Mouse (Mus musculus) frontal cortex, postnatal 10 days (tissue): ENCODE data around the gene Ufl1.
"Not testable (repeated sequence)": the region's sequence is repeated elsewhere in the genome, so short reads cannot be mapped to it uniquely, and the experiment has no call there.

Experiments used
- DNase-seq, 2 experiments: peaks; one replicate each; pipeline ENCODE4 v3.0.0; 2022; ENCODE audit warnings: low spot score in 2 of 2, mixed read lengths in 1 of 2

The Ufl1 gene

DNA sequence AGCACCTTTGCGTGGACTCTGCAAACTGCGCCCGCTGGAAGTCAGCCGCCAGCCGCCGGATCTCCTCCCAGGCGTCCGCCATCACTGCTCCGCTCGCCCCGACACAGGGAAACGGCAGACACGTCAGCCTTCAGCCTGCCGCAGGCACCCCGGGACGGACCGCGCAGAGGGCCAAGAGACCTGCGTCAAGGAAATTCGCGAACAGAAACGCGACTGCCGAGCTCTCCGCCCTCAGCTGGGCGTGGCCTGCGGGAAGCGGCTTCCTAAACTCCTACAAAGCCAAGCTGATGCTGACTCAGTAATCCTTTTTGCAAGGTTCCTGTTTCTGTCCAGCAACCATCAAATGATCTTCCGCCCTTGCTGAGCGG, at the start of gene Ufl1:
Gene Ufl1, minus strand, starts transcription at position 151 of the 368 bp plus-strand sequence.
- DNase-seq, result peak; percentile 92 to 96

DNA sequence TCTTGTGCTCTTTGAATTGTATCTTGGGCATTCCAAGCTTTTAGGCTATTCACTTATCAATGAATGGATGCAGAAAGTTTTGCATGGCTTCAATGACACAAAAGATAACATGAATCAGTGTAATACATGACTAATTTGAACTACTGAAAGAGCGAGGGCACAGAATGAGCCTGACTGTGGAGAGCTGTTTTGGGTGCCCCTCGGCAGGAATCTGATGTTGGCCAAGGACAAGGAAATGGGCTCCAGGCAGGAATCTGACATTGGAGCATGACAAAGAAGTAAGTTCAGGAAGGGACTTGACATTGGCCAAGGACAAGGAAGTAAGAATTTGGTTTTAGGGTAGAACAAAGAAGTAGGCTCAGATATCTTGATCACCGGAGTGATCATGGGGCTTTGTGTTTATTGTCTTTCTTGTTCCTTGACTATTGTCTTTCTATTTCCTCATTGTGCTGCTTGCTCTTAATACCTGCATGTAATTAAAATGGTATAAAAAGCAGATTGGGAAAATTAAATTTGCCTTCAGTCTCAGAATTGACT, 44.1 kb upstream of the Ufl1 start:
- DNase-seq, result no peak

- DNase-seq, result no peak
These were observed 41.1 kb upstream of the Ufl1 start for GRCm38 (mm10) chr4:25322631-25323178.

DNA sequence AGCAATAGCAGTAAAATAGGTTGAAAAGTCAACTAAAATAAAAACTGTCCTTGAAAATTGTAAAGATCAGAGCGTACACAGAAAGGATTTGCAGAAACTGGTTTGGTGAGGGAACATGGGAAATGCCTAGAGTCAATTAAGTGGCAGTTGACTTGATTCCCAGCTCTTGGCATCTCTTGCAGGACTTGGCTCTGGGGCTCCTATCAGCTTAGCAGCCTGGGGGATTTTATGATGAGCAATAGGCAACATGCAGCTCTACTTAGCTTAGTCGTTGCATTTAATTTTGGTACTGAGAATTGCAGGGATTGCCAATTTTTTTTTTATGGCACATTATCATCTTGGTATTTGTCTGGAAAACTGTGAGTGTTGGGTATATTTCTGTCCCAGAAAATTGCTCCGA, 32.1 kb upstream of the Ufl1 start:
- DNase-seq, result no peak

GRCm38 (mm10) chr4:25285002-25285401, 3.4 kb upstream of the Ufl1 start:
- not testable (repeated sequence) for DNase-seq

DNA sequence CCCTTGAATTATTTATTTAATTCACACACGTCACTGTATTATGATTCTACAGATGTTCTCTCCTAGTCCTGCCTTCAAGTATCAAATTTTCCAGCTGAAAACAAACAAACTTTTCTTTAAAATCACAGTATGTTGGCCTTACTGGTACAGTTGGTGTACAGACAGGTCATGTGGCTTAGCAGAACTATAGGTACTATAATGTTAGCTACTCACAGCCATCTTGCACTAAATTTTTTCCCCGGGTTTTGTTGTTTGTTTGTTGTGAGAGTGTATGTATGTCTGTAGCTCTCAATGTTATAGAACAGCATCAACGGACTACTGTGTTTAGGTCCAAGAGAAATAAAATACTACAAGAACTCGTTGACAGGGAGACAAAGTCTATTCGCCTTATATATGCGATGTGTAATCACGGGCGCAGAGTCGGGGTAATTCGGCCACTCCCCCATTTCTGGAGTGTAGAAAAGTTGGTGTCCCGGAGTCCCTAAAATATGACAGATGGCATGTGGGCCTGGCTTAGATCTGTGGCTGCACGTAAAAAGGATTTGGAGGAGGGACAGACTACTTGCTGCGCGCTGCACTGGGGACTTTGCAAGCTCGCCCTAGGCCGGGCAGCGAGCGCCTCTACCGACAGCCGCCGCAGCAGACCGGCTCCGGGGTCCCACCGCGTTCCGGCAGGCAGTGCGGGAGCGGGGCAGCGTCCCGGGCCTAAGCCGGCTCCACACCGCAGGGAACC, 517 bp downstream of the Ufl1 start:
- no peak for DNase-seq

DNA sequence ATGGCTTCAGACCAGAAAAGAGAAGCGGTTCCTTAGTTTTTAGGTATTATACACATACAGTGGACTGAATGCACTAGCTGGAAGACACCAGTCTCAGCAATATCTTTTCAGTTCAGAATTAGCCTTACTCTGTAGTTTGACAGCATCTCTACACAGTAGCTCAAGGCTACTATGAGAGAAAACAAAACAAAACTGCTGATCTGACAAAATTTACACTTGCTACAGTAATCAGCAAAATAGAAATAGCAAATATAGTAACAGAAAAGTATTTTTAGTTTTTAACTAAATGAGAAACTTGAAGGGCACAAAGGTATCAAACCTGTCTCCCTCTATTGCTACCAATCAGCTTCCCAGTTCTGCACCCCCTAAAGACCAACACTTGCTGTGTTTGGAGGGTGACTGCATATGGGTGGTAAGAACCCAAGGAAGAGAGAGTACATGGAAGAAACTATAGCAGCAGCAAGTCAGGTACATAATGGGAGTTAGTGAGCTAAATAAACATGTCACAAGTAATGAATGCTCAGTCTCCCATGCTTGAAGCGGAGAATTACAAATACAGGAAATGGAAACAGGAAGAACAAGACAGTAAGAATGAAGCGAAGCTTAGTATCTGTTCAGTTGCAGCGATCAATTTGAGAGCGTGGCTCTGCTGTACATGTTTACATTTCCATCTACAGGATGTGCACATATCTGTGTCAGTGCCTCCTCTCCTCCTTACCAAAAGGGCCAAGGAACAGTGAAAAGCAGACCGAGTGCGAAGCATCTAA, 8.6 kb downstream of the Ufl1 start:
- no peak for DNase-seq

DNA sequence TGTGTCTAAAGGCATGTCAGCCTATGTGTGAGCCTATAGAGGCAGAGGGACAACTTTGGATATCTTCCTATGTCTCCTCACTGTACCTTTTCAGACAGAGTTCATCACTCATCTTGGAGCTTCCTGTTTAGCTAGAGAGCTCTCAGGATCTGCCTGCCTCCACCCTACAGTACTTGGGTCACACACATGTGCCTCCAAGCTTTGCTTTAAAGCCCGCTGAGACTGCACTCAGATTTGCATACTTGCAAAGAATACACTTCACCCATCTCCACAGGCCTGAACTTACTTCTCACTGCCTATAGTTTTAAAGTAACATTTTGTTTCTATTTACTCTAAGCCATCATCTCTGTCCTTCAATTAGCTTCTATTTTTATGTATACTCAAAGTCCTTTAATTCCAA, 9.7 kb downstream of the Ufl1 start:
- no peak for DNase-seq

DNA sequence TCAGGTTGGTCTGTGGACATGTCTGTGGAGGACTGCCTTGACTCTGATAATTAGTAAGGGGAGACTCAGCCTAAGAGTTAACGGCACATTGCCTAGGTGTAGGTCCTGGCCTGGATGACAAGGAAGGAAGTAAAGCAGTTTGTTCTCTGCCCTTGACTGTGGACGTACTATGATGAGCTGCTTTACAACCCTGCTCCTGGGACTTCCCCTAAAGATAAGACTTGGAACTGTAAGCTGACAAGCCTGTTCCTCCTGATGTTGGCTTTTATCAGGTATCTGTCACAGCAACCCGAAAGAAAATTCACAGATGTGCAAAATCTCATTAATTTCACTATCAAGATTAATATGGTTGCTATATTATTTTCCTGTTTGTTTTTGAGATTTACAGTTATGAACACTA, 14.5 kb downstream of the Ufl1 start:
- no peak for DNase-seq

GRCm38 (mm10) chr4:25257822-25258398, 23.7 kb downstream of the Ufl1 start:
- no peak for DNase-seq

DNA sequence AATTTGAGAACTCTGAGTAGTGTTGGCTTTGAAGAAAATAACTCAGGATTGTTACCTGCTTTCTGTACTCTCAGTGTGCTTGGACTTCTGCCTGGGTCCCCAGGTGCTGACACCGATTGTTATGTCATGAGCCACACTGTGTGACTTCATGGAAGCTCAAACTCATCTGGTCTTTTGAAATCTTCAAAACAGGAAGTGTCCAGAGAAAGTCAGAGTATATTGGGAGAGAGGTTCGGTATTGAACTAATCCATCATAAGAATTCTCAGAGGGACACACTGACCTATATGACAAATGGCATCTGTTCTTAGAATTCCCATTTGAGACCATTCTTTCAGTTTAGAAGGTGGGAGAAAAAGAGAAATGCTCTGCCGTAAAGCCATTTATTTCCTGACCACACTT, 38.8 kb downstream of the Ufl1 start, which contains the start of gene Fhl5:
Gene Fhl5, minus strand, starts transcription at position 101 of the 400 bp plus-strand sequence.
- no peak for DNase-seq

DNA sequence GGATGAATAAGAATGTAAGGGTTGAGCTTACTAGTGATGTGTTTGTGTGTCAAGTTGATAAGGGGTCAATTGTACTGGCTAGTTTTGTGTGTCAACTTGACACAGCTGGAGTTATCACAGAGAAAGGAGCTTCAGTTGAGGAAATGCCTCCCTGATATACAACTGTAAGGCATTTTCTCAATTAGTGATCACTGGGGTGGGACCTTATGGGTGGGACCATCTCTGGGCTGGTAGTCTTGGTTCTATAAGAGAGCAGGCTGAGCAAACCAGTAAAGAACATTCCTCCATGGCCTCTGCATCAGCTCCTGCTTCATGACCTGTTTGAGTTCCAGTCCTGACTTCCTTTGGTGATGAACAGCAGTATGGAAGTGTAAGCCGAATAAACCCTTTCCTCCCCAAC, 46.0 kb downstream of the Ufl1 start:
- DNase-seq, result not testable (repeated sequence)

DNA sequence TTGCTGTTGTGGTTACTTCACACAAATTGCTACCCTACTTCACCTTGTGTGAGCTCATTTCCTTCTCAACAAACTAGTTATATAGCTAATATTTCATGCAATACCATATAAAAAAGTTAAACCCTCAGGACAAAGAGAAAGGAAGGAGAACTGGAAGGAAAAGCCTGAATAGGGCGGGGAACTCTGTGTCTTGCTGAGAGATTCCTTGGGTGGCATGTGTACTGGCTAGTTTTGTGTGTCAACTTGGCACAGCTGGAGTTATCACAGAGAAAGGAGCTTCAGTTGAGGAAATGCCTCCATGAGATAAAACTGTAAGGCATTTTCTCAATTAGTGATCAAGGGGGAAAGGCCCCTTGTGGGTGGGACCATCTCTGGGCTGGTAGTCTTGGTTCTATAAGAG, 47.9 kb downstream of the Ufl1 start:
- DNase-seq, result not testable (repeated sequence)

DNA sequence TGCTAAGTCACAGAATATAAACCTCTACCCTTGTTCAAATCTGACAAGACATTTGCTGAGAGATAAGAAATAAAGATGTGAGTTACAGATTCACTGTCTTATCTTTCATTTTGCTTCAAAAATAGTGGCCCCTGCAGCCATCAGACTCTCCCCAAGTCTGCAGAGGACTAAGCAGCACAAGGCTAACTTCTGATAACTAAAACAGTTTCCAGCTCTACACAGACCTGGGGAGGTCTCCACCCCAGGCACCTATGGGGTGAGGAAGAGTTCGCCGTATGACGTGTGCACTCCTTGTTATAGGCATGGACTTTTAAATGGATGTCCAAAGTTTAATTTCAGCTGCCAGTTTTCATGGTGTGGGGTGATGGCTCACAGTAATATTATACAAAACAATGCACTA, 49.1 kb downstream of the Ufl1 start:
- no peak for DNase-seq

GRCm38 (mm10) chr4:25227527-25227926, 54.1 kb downstream of the Ufl1 start:
- no peak for DNase-seq

- no peak for DNase-seq
These were observed 59.7 kb downstream of the Ufl1 start for GRCm38 (mm10) chr4:25221927-25222326.

- no peak for DNase-seq
These were observed 68.2 kb downstream of the Ufl1 start for GRCm38 (mm10) chr4:25213451-25213850.

GRCm38 (mm10) chr4:25206166-25206565, 75.5 kb downstream of the Ufl1 start:
- no peak for DNase-seq
